7 mouse cellular contexts compared by ENCODE assay signal in genomic region chr15:80233733-80234509, GRCm38 (mm10). TPM values are rescaled to one million over a fixed set of nuclear protein-coding genes. Genes with fewer than 3 reads are reported as not detected.
DNase-seq lines count a peak whose midpoint lies in the region; ATAC-seq lines count a peak whose summit lies in the region.

Gene Mief1 (plus strand): TSS chr15:80234018.

- WGBS in embryonic facial prominence, embryonic 11.5 days = under 1% methylated on average over 67 of the region's 67 CpGs
- under 1% methylated on average over 52 of the region's 67 CpGs for WGBS in limb, embryonic 11.5 days
- under 1% methylated on average over 67 of the region's 67 CpGs for WGBS in midbrain, embryonic 14.5 days

- H3K36me3 ChIP-seq in embryonic facial prominence, embryonic 11.5 days (replicated peaks; ENCODE audit: control insufficient read depth, insufficient read depth, low read depth, low read length) = no peaks in the 10 kb centered on the region; the same call in 1 of the 2 replicates
- H3K36me3 ChIP-seq in limb, embryonic 11.5 days (ENCODE audit: control insufficient read depth, insufficient read depth, low read length) = peaks cover 8% of the 10 kb centered on the region; the same call in 1 of the 2 replicates
- peaks cover 32% of the 10 kb centered on the region for H3K36me3 ChIP-seq in midbrain, embryonic 14.5 days (ENCODE audit: control insufficient read depth, insufficient read depth, low read length)

- no peaks in the 10 kb centered on the region for H3K4me1 ChIP-seq in embryonic facial prominence, embryonic 11.5 days (ENCODE audit: control insufficient read depth, insufficient read depth, low read length)
- peaks cover 3% of the 10 kb centered on the region; the same call in 1 of the 2 replicates for H3K4me1 ChIP-seq in limb, embryonic 11.5 days (ENCODE audit: control insufficient read depth, insufficient read depth, low read length)
- peaks cover 6% of the 10 kb centered on the region; the same call in 1 of the 2 replicates for H3K4me1 ChIP-seq in midbrain, embryonic 14.5 days (ENCODE audit: control insufficient read depth, insufficient read depth, low read length)

- peak within 1 kb of the TSS; percentile 67 for H3K27ac ChIP-seq in embryonic facial prominence, embryonic 11.5 days (replicated peaks; ENCODE audit: low read depth, low read length)
- peak within 1 kb of the TSS; percentile 54; the same call in 1 of the 2 replicates for H3K27ac ChIP-seq in limb, embryonic 11.5 days (replicated peaks; ENCODE audit: low read depth, low read length)
- H3K27ac ChIP-seq in midbrain, embryonic 14.5 days (replicated peaks; ENCODE audit: low read depth, low read length) = peak within 1 kb of the TSS; percentile 83

- H3K27me3 ChIP-seq in embryonic facial prominence, embryonic 11.5 days (ENCODE audit: control insufficient read depth, insufficient read depth, low read length) = no peaks in the 10 kb centered on the region
- H3K27me3 ChIP-seq in limb, embryonic 11.5 days (ENCODE audit: control insufficient read depth, insufficient read depth, low read length) = no peaks in the 10 kb centered on the region
- H3K27me3 ChIP-seq in midbrain, embryonic 14.5 days (ENCODE audit: control insufficient read depth, insufficient read depth, low read length) = no peaks in the 10 kb centered on the region

- peak; percentile 95 for ATAC-seq in embryonic facial prominence, embryonic 11.5 days (replicated peaks; ENCODE audit: insufficient number of reproducible peaks, low FRiP score, low TSS enrichment, low read depth)
- ATAC-seq in limb, embryonic 11.5 days (ENCODE audit: insufficient number of reproducible peaks, low FRiP score, low TSS enrichment, low read depth) = peak; percentile 97
- ATAC-seq in midbrain, embryonic 14.5 days (ENCODE audit: low FRiP score, low TSS enrichment) = peak; percentile 97

- H3K4me2 ChIP-seq in embryonic facial prominence, embryonic 11.5 days (ENCODE audit: low read depth, low read length) = peak within 1 kb of the TSS; percentile 73
- H3K4me2 ChIP-seq in limb, embryonic 11.5 days (ENCODE audit: low read depth, severe bottlenecking) = peak within 1 kb of the TSS; percentile 53
- H3K4me2 ChIP-seq in midbrain, embryonic 14.5 days (ENCODE audit: low read length) = peak within 1 kb of the TSS; percentile 92

- peak within 1 kb of the TSS; percentile 85 for H3K9ac ChIP-seq in embryonic facial prominence, embryonic 11.5 days (replicated peaks; ENCODE audit: low read length)
- H3K9ac ChIP-seq in limb, embryonic 11.5 days (ENCODE audit: low read length) = peak within 1 kb of the TSS; percentile 79
- H3K9ac ChIP-seq in midbrain, embryonic 14.5 days (replicated peaks; ENCODE audit: low read length) = peak within 1 kb of the TSS; percentile 76

- H3K9me3 ChIP-seq in embryonic facial prominence, embryonic 11.5 days (replicated peaks; ENCODE audit: control insufficient read depth, low read length) = no peaks in the 10 kb centered on the region
- H3K9me3 ChIP-seq in limb, embryonic 11.5 days (ENCODE audit: control insufficient read depth, low read length) = no peaks in the 10 kb centered on the region
- H3K9me3 ChIP-seq in midbrain, embryonic 14.5 days (ENCODE audit: control insufficient read depth, low read length) = no peaks in the 10 kb centered on the region

- H3K4me3 ChIP-seq in embryonic facial prominence, embryonic 11.5 days (ENCODE audit: low read depth, low read length) = peak within 1 kb of the TSS; percentile 60
- peak within 1 kb of the TSS; percentile 93 for H3K4me3 ChIP-seq in limb, embryonic 11.5 days (ENCODE audit: low read depth, low read length)
- H3K4me3 ChIP-seq in midbrain, embryonic 14.5 days (replicated peaks; ENCODE audit: low read depth, low read length) = peak within 1 kb of the TSS; percentile 88

- DNase-seq in adrenal gland, postnatal 14 days = peak; percentile 99
- peak; percentile 99 for DNase-seq in embryonic facial prominence, embryonic 11.5 days (ENCODE audit: low spot score)
- DNase-seq in heart, adult 11 months = peak; percentile 100
- DNase-seq in kidney, adult 18-20 months = peak; percentile 99
- DNase-seq in limb, embryonic 11.5 days (ENCODE audit: low spot score) = peak; percentile 98
- DNase-seq in midbrain, embryonic 14.5 days = peak; percentile 98
- peak; percentile 99 for DNase-seq in spleen, adult 18-20 months

RNA-seq across cellular contexts. Expression of gene Mief1, which starts in this region (rescaled TPM):
- 42.3 and 48.6 TPM in 2 replicates for total RNA-seq in adrenal gland, postnatal 14 days (2021)
- polyA plus RNA-seq in embryonic facial prominence, embryonic 11.5 days (2014; fragmentation: Nextera tagmentation; extraction: Ambion mirVana) = 35.7 and 36.7 TPM in 2 replicates
- 33.8 and 36.7 TPM in 2 replicates for polyA plus RNA-seq in limb, embryonic 11.5 days (2014; fragmentation: Nextera tagmentation; extraction: Ambion mirVana)
- 28.1 and 41.7 TPM in 2 replicates for polyA plus RNA-seq in midbrain, embryonic 14.5 days (2014; fragmentation: Nextera tagmentation; extraction: Ambion mirVana)

Comparison
In these comparisons a context has a peak if more than half of its experiments do, and no peak if none do; other contexts are left out.
1. Peak in every context shown above with its lines: DNase-seq, ATAC-seq, H3K4me3 ChIP-seq and H3K27ac ChIP-seq.